Mouse (Mus musculus): Measurements from ENCODE around the gene Prrc2a. TPM values are rescaled to one million over a fixed set of nuclear protein-coding genes. Genes with fewer than 3 reads are reported as not detected.

The Prrc2a gene
- polyA plus RNA-seq, 1 experiment from 2014 or later = 229 TPM

DNA sequence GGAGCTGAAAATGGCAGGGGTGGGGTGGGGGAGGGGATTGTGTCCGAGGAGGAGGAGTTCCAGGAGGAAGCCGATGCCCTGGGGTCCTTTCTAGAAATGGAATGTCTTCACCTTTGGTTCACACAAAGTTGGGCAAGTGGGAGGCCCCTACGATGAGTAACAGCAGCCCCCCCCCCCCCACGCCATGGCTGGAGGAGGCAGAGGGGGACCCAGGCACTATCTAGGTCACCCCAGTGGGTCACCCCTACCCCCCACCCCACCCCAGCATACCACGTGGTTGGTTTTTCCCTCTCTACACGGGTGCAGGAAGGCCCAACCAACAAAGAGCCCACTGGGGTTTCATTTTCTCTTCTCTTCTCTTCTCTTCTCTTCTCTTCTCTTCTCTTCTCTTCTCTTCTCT, 32.4 kb upstream of the Prrc2a start:
- 51% methylated on average over 6 of the region's 6 CpGs for WGBS
- Histone ChIP-seq H3K27me3 (ENCODE audit: low read depth, poor library complexity, severe bottlenecking) (peaks cover 87% of the 10 kb centered on the region), H3K4me1 (peaks cover 40% of the 10 kb centered on the region), H3K4me3 (no peak overlapping the region), H3K36me3 (no peaks in the 10 kb centered on the region), H3K27ac (no peak overlapping the region), H3K9me3 (replicated peaks) (no peaks in the 10 kb centered on the region)
- no peak for DNase-seq (ENCODE audit: low spot score)

DNA sequence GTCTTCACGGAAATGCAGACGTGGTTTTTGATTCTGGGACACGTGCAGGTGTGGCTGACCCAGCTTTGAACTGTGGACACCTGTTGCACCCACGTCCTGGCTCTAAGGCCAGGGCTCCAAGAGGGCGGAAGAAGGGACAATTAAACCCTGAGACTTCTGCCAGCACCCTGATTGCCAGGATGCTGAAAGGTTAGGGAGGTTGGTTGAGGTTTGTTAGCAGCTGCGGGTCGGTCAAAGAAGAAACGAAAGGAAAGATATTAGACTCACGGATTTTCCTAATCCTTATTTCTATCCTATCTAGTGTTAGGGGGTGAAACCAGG, 31.6 kb upstream of the Prrc2a start:
- H3K4me3 ChIP-seq = peak overlapping the region; percentile 50
- 36% methylated on average over 9 of the region's 9 CpGs for WGBS
- peaks cover 79% of the 10 kb centered on the region for H3K27me3 ChIP-seq (ENCODE audit: low read depth, poor library complexity, severe bottlenecking)
- no peaks in the 10 kb centered on the region for H3K36me3 ChIP-seq
- no peak for DNase-seq (ENCODE audit: low spot score)
- H3K4me1 ChIP-seq = peaks cover 40% of the 10 kb centered on the region
- no peaks in the 10 kb centered on the region for H3K9me3 ChIP-seq (replicated peaks)
- no peak overlapping the region for H3K27ac ChIP-seq

DNA sequence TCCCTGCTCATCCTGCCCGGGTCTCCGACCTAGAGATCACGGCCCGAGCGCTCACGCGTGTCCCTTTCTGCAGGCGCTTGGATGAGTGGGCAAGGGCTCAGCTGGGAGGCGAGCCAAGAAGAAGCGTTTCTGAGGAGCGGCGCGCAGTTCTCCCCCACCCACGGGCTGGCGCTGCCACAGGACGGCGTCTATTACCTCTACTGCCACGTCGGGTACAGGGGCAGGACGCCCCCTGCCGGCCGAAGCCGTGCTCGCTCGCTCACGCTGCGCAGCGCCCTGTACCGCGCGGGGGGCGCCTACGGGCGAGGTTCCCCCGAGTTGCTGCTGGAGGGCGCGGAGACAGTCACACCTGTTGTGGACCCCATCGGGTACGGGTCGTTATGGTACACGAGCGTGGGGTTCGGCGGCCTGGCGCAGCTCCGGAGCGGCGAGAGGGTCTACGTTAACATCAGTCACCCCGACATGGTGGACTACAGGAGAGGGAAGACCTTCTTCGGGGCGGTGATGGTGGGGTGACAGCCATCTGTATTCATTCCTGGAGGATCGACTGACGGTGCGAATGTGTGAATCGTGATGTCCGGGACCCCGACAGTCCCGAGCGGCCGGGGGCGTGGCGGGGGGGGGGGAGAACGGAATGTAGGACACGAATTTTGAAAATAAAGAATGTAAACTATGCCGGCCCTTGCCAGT, 31.1 kb upstream of the Prrc2a start:
- WGBS = 2% methylated on average over 66 of the region's 66 CpGs
- H3K9me3 ChIP-seq (replicated peaks) = no peaks in the 10 kb centered on the region

DNA sequence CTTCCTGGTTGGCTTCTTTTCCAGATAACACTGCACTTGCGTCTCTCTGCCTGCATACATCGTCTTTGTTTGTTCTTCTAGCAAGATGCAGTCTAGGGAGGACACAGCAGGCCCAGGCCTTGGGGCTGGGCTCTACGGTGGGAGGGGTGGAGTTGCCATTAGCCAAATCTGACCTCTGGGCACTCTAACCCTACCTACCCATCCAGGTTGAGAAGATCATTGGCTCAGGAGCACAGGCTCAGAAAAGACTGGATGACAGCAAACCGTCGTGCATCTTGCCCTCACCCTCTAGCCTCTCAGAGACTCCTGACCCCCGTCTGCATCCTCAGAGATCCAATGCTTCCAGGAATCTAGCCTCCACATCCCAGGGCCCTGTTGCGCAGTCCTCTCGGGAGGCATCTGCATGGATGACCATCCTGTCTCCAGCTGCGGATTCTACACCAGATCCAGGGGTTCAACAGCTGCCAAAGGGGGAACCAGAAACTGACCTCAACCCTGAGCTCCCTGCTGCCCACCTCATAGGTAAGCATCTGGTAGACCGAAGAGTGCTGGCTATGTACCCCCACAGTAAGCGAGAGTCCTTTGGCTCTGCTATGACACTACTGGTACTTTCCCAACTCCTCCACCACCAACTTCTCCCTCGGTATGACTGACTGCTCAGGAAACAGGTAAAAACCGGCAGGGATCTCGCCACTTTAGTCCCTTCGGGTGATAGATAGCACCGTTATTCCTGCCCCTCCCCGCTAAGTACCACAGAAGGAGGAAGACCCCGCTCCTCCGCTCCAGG, 30.3 kb upstream of the Prrc2a start:
- H3K36me3 ChIP-seq = no peaks in the 10 kb centered on the region
- no peaks in the 10 kb centered on the region for H3K9me3 ChIP-seq (replicated peaks)
- 41% methylated on average over 19 of the region's 19 CpGs for WGBS
- H3K27me3 ChIP-seq (ENCODE audit: low read depth, poor library complexity, severe bottlenecking) = peaks cover 67% of the 10 kb centered on the region
- H3K4me3 ChIP-seq = peak overlapping the region; percentile 50
- H3K4me1 ChIP-seq = peaks cover 40% of the 10 kb centered on the region
- no peak for DNase-seq (ENCODE audit: low spot score)
- peak overlapping the region; percentile 50; the same call in 1 of the 2 replicates for H3K27ac ChIP-seq

More for the DNA sequence above, 31.1 kb upstream of the Prrc2a start:
- H3K27ac ChIP-seq = peak overlapping the region; percentile 50; the same call in 1 of the 2 replicates
- no peaks in the 10 kb centered on the region for H3K36me3 ChIP-seq
- H3K4me3 ChIP-seq = peak overlapping the region; percentile 50
- H3K27me3 ChIP-seq (ENCODE audit: low read depth, poor library complexity, severe bottlenecking) = peaks cover 74% of the 10 kb centered on the region
- peaks cover 40% of the 10 kb centered on the region for H3K4me1 ChIP-seq
- peak; percentile 88 for DNase-seq (ENCODE audit: low spot score)

DNA sequence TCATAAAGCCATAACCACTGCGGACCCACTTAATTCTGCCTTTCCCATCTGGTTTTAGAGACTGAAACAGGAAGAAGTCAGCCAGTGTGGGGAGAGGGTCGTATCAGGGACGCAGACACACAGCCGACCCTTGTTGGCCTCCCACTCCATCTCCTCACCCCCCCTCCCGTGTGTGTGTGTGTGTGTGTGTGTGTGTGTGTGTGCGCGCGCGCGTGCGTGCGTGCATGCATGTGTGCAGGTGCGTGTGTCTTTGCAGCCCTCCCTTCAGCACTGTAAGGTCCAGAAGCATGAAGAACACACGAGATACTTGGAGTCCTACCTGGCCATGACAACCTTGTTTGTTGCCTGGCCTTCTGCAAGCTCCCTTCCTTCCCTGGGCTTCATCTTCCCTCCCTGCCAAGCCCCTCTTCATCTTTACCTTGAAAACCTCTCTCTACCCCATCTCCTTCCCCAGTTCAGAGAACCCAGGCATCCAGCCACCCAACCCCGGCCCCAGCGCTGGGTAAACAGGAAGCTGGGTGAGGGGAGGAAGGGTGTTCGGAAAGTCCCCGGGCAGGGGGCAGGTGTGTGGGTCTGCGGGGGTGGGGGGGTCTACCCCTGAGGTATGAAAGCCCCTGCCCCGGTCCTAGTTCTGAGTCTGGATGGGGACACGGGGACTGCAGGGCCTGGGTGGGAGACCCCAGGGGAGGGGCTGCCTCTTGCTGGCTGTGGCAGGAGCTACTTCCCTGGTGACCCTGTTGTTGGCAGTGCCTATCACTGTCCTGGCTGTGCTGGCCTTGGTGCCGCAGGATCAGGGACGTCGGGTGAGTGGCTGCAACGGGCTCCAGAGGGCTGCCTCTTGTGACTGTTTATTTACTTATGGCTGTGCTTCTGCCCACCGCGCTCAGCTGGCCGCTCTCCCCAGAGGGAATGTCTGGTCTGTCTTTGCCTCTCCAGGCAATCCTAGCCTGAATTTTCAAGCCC, 29.5 kb upstream of the Prrc2a start, which contains the start of gene Ltb:
Gene Ltb (plus strand): TSS at position 559 of the 963 bp plus-strand sequence.
- no peaks in the 10 kb centered on the region for H3K9me3 ChIP-seq (replicated peaks)
- peaks cover 59% of the 10 kb centered on the region for H3K27me3 ChIP-seq (ENCODE audit: low read depth, poor library complexity, severe bottlenecking)
- H3K4me3 ChIP-seq = peak within 1 kb of the TSS; percentile 50
- no peak for DNase-seq (ENCODE audit: low spot score)
- WGBS = 66% methylated on average over 28 of the region's 28 CpGs
- no peaks in the 10 kb centered on the region for H3K36me3 ChIP-seq
- peak within 1 kb of the TSS; percentile 34; the same call in 1 of the 2 replicates for H3K27ac ChIP-seq
- H3K4me1 ChIP-seq = peaks cover 39% of the 10 kb centered on the region

DNA sequence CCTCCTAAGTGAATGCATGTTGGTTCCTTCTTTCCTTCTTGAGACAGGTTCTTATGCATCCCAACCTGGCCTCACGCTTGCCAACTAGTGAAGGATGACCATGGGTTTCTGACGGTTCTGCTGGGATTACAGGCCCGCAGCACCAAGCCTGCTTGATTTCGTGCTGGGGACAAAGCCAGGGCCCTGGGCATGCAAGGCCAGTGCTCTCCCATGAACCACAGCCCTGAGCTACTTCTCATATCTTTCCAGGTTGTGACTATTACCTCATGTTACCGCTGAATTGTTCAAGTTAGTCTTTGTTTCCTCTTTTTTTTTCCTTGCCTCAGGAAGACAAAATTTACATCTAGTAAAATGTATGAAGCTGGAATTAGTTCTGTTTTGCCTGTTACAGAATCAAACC, 28.2 kb upstream of the Prrc2a start:
- WGBS = 90% methylated on average over 5 of the region's 5 CpGs
- Histone ChIP-seq H3K36me3 (no peaks in the 10 kb centered on the region), H3K9me3 (replicated peaks) (no peaks in the 10 kb centered on the region), H3K27ac (no peak overlapping the region), H3K4me1 (peaks cover 33% of the 10 kb centered on the region), H3K4me3 (no peak overlapping the region), H3K27me3 (ENCODE audit: low read depth, poor library complexity, severe bottlenecking) (peaks cover 48% of the 10 kb centered on the region)
- no peak for DNase-seq (ENCODE audit: low spot score)

DNA sequence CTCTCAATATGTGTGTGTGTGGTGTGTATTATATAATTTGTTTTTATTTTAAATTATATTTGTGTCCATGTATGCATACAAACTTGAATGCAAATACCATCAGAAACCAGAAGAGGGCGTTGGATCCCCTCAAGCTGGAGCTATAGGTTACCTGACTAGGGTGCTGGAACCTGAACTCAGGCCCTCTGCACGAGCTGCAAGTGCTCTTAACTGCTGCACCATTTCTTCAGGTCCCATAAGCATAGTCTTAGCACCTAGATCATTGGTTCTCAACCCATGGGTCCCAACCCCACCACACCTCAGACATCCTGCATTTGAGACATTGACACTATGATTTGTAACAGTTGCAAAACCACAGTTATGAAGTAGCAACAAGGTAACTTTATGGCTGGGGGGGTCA, 27.0 kb upstream of the Prrc2a start:
- Histone ChIP-seq H3K36me3 (no peaks in the 10 kb centered on the region), H3K27ac (no peak overlapping the region), H3K27me3 (ENCODE audit: low read depth, poor library complexity, severe bottlenecking) (peaks cover 36% of the 10 kb centered on the region), H3K9me3 (replicated peaks) (no peaks in the 10 kb centered on the region), H3K4me3 (no peak overlapping the region), H3K4me1 (peaks cover 30% of the 10 kb centered on the region)
- 77% methylated on average over 2 of the region's 2 CpGs for WGBS
- no peak for DNase-seq (ENCODE audit: low spot score)

DNA sequence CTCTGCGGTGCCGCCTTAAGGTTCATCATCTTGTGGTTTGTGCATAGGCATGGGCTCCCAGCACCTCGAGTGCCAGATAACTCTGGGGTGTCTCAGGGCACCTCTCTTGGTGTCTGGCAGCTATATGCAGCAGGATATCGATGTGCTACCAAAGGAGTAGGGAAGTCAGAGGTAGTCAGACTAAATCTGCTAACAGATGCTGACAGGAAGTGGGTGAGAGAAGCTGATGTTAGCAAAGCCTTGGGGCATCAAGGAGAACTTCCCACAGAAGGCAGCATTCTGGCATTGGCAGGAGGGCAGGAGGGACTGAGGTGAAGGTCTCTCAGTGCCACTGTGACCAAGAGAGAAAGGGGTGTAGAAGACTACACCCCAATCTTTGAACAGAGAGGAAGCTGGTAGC, 25.4 kb upstream of the Prrc2a start:
- Histone ChIP-seq H3K4me3 (no peak overlapping the region), H3K9me3 (replicated peaks) (no peaks in the 10 kb centered on the region), H3K27ac (no peak overlapping the region), H3K4me1 (peaks cover 28% of the 10 kb centered on the region), H3K27me3 (ENCODE audit: low read depth, poor library complexity, severe bottlenecking) (peaks cover 20% of the 10 kb centered on the region), H3K36me3 (no peaks in the 10 kb centered on the region)
- WGBS = 72% methylated on average over 4 of the region's 4 CpGs
- DNase-seq (ENCODE audit: low spot score) = no peak

DNA sequence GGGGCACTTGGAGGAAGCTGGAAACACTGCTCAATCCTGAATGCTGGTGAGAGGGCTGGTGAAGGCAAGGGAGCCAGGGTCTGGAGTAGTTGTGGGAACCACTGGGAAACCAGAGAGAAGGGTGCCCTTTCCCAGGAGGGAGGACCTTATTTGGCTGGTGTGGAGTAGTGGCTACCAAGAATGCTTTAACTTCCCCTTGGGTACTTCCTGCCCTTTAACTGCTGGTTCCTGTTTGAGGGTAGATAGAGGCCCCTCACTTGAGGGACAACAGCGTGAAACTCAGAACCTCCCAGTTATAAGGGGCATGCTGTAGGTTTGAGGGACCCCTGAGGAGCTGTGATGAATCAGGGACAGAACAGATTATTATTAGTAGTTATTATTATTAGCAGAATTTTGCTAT, 24.5 kb upstream of the Prrc2a start:
- DNase-seq (ENCODE audit: low spot score) = no peak
- peaks cover 19% of the 10 kb centered on the region for H3K4me1 ChIP-seq
- H3K27me3 ChIP-seq (ENCODE audit: low read depth, poor library complexity, severe bottlenecking) = peaks cover 11% of the 10 kb centered on the region
- 70% methylated on average over 1 of the region's 1 CpGs for WGBS
- no peaks in the 10 kb centered on the region for H3K36me3 ChIP-seq
- H3K9me3 ChIP-seq (replicated peaks) = no peaks in the 10 kb centered on the region
- no peak overlapping the region for H3K4me3 ChIP-seq
- peak overlapping the region; percentile 44; the same call in 1 of the 2 replicates for H3K27ac ChIP-seq

DNA sequence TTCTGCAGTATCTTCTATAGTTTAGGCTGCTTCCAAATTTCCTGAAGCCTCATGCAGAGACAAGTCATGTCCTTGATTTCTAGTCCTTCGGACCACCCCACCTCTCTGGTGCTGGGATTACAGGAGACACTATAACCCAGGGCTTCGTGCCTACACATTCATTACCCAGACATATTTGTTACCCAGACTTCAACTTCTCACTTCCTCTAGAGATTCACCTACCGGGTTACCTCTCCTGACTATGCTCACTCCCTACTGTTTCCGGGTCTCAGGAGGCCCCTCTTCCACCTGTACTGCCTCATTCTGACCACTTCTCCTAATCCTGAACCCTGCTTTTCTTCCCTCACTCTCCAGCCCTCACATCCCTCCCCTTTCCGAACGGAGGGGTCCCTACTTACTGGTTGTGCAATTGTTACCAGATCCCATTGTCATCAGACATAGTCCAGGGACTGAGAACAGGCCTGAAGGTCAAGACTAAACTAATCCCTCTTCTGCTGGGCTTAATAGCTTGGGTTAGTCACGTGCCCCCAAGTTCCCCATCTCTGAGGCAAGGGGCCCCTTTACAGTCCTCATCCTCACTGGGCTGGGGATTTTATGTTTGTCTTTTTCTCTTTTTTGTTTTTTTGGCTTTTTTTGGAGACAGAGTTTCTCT, 23.4 kb upstream of the Prrc2a start, which contains the start of gene Lst1:
Gene Lst1 (minus strand): TSS at position 481 of the 652 bp plus-strand sequence.
- no peak within 1 kb of the TSS for H3K4me3 ChIP-seq
- peaks cover under 1% of the 10 kb centered on the region; the same call in 1 of the 2 replicates for H3K27me3 ChIP-seq (ENCODE audit: low read depth, poor library complexity, severe bottlenecking)
- no peaks in the 10 kb centered on the region for H3K9me3 ChIP-seq (replicated peaks)
- no peaks in the 10 kb centered on the region for H3K36me3 ChIP-seq
- WGBS = 77% methylated on average over 7 of the region's 7 CpGs
- peaks cover 14% of the 10 kb centered on the region for H3K4me1 ChIP-seq
- H3K27ac ChIP-seq = peak within 1 kb of the TSS; percentile 44; the same call in 1 of the 2 replicates
- DNase-seq (ENCODE audit: low spot score) = no peak

DNA sequence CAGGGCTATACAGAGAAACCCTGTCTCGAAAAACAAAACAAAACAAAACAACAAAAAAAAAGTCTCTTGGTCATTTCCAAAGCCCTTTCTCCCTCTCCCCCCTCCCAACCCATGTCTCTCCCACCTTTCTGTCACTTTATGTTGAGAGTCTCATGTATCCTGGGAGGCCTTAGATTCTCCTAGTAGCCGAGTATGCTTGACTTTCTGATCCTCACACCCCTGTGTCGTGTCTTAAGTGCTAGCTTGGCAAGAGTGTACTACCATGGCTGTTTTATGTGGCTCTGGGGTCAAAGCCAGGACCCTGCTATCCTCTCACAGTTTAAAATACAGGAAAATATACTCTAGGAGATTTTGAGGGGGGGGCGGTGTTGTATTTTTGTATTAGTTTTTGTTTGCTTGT, 22.6 kb upstream of the Prrc2a start:
- 79% methylated on average over 4 of the region's 4 CpGs for WGBS
- Histone ChIP-seq H3K4me1 (peaks cover 14% of the 10 kb centered on the region), H3K36me3 (no peaks in the 10 kb centered on the region), H3K27ac (no peak overlapping the region), H3K27me3 (ENCODE audit: low read depth, poor library complexity, severe bottlenecking) (no peaks in the 10 kb centered on the region), H3K4me3 (no peak overlapping the region), H3K9me3 (replicated peaks) (no peaks in the 10 kb centered on the region)
- DNase-seq (ENCODE audit: low spot score) = no peak

DNA sequence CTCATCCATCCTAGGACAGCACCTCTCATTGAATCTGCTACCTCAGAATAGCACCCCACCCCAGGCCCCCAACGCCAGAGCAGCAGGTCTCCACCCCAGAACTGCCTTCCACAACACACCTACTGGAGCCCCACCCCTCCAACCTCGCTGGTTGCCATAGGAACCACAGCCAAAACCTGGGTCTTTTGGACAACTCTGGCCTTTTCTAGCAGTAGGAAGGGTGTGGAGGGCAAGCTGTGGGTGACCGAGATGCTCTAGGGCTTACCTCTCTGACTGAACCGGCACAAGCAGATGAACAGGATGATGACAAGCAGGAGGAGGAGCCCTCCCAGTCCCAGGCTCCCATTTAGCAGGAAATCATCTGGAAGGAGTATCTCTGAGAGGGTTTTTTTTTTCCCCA, 22.0 kb upstream of the Prrc2a start:
- 2% methylated on average over 4 of the region's 4 CpGs for WGBS
- H3K4me3 ChIP-seq = peak overlapping the region; percentile 53

More for the DNA sequence above, 22.0 kb upstream of the Prrc2a start:
- Histone ChIP-seq H3K27me3 (ENCODE audit: low read depth, poor library complexity, severe bottlenecking) (no peaks in the 10 kb centered on the region), H3K9me3 (replicated peaks) (no peaks in the 10 kb centered on the region), H3K27ac (peak overlapping the region; percentile 85), H3K4me1 (peaks cover 14% of the 10 kb centered on the region), H3K36me3 (no peaks in the 10 kb centered on the region)
- peak; percentile 66 for DNase-seq (ENCODE audit: low spot score)
